Mouse (Mus musculus) brain, embryonic 14.5 days (tissue): ENCODE measurements around the gene Serpina3a.

Experiments
- CTCF ChIP-seq: fragments of 200-500 bp; IDR thresholded peaks from 2 replicates; pipeline ENCODE4 v1.5.1; 2012; ENCODE audit warnings: inconsistent platforms, mild to moderate bottlenecking, moderate library complexity, borderline replicate concordance; ENCODE audit not compliant: insufficient read depth, insufficient read length; ENCODE audit errors: extremely low read depth
- POLR2A ChIP-seq: fragments of 200-500 bp; IDR thresholded peaks from 2 replicates; pipeline ENCODE4 v1.6.1; 2012; ENCODE audit warnings: mild to moderate bottlenecking, inconsistent platforms, borderline replicate concordance; ENCODE audit not compliant: poor library complexity, insufficient read depth, insufficient read length, severe bottlenecking; ENCODE audit errors: extremely low read depth

- no peak for TF ChIP-seq CTCF
- TF ChIP-seq POLR2A, result no peak
Measured at GRCm38 (mm10) chr12:104123097-104123496, 10.6 kb downstream of the Serpina3a start.
